Mouse (Mus musculus) embryonic facial prominence, embryonic 10.5 days (tissue): ENCODE data around the gene Zbtb12. TPM values are rescaled to one million over a fixed set of nuclear protein-coding genes. Genes with fewer than 3 reads are reported as not detected.
"Not testable (repeated sequence)": the region's sequence is repeated elsewhere in the genome, so short reads cannot be mapped to it uniquely, and the experiment has no call there.

Experiments used
- DNase-seq: peaks from one replicate; pipeline ENCODE4 v3.0.0-alpha.2; 2017; ENCODE audit warnings: low spot score
- H3K27ac ChIP-seq: fragments of 300-500 bp; sonication (generic); replicated peaks from 2 replicates; pipeline ENCODE4 v1.5.1; 2016; ENCODE audit warnings: mild to moderate bottlenecking
- H3K27me3 ChIP-seq: fragments of 300-500 bp; sonication (generic); replicated peaks from 2 replicates; pipeline ENCODE4 v1.6.1; 2016; ENCODE audit warnings: low read depth, mild to moderate bottlenecking; ENCODE audit not compliant: poor library complexity, severe bottlenecking
- H3K36me3 ChIP-seq: fragments of 300-500 bp; sonication (generic); replicated peaks from 2 replicates; pipeline ENCODE4 v1.6.1; 2016; ENCODE audit warnings: mild to moderate bottlenecking, moderate library complexity
- H3K4me1 ChIP-seq: fragments of 300-500 bp; sonication (generic); 2 replicates; pipeline ENCODE4 v1.6.1; 2016
- H3K4me3 ChIP-seq: fragments of 300-500 bp; sonication (generic); 2 replicates; pipeline ENCODE4 v1.5.1; 2016; ENCODE audit warnings: mild to moderate bottlenecking, moderate library complexity
- H3K9me3 ChIP-seq: fragments of 300-500 bp; sonication (generic); 2 replicates; pipeline ENCODE4 v1.6.1; 2016; ENCODE audit warnings: mild to moderate bottlenecking
- WGBS: fragments of 180-500 bp; shearing (Covaris S2); methylation state at CpG from one replicate; pipeline ENCODE4 v1.1.7; 2016; 5-methylcytosine and 5-hydroxymethylcytosine counted together
- polyA plus RNA-seq: library from polyadenylated mRNA; unstranded; fragments of >200 nt; fragmentation: Nextera tagmentation; extraction: Ambion mirVana; gene quantifications from 2 replicates; pipeline ENCODE4 v1.2.1, GENCODE M21; 2016

Zbtb12 gene
- 4.8 and 6.2 TPM in 2 replicates for polyA plus RNA-seq

GRCm38 (mm10) chr17:34879336-34879879 lies at the start of gene Zbtb12:
Zbtb12 (plus strand) TSS chr17:34879483.
- Histone ChIP-seq H3K4me1 (peaks cover 27% of the 10 kb centered on the region), H3K27me3 (peaks cover 34% of the 10 kb centered on the region), H3K4me3 (no peak within 1 kb of the TSS), H3K36me3 (no peaks in the 10 kb centered on the region), H3K27ac (peak within 1 kb of the TSS; percentile 54), H3K9me3 (no peaks in the 10 kb centered on the region)
- peak; percentile 32 for DNase-seq
- WGBS, result 54% methylated on average over 11 of the region's 11 CpGs

DNA sequence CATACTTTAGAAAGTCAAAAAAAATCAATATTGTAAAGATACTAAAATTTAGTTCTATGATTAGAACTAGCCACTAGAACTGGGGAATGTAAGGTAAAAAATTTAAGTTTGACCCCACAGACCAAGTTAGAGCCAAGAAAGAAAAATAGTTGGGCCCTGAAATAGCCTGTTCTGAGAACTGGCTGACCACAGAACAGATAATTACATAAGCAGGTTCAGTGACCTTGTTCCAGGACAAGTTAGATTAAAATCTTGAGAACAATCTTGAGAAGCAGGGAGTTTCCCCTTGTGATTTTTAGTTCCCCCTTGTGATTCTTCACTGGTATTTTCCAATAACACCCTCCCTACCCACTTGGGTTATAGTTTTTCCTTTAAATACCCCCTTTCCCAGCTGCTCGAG lies 48.5 kb upstream of the Zbtb12 start:
- not testable (repeated sequence) for H3K4me1 ChIP-seq, H3K9me3 ChIP-seq, DNase-seq, H3K27me3 ChIP-seq, H3K4me3 ChIP-seq, H3K27ac ChIP-seq
- WGBS, result 91% methylated on average over 1 of the region's 1 CpGs
- peaks cover 81% of the 10 kb centered on the region for H3K36me3 ChIP-seq

GRCm38 (mm10) chr17:34836155-34836855 lies 43.0 kb upstream of the Zbtb12 start:
- Histone ChIP-seq H3K36me3 (peaks cover 60% of the 10 kb centered on the region), H3K4me1 (peaks cover 27% of the 10 kb centered on the region), H3K27ac (peak overlapping the region; percentile 83), H3K4me3 (peak overlapping the region; percentile 78), H3K9me3 (no peaks in the 10 kb centered on the region), H3K27me3 (no peaks in the 10 kb centered on the region)
- no peak for DNase-seq
- 5% methylated on average over 48 of the region's 48 CpGs for WGBS

- peak within 1 kb of the TSS; percentile 83 for H3K27ac ChIP-seq
- H3K27me3 ChIP-seq, result no peaks in the 10 kb centered on the region
- H3K4me1 ChIP-seq, result peaks cover 27% of the 10 kb centered on the region
- H3K9me3 ChIP-seq, result no peaks in the 10 kb centered on the region
- peak within 1 kb of the TSS; percentile 78 for H3K4me3 ChIP-seq
- WGBS, result under 1% methylated on average over 40 of the region's 40 CpGs
- peaks cover 61% of the 10 kb centered on the region for H3K36me3 ChIP-seq
- DNase-seq, result peak; percentile 97
Observed at GRCm38 (mm10) chr17:34836856-34837221, 42.4 kb upstream of the Zbtb12 start, which contains the start of the genes Stk19 and Dxo. Stk19 (minus strand) TSS chr17:34836945. Dxo (plus strand) TSS chr17:34837019.

GRCm38 (mm10) chr17:34837464-34838324 lies 41.6 kb upstream of the Zbtb12 start:
- no peaks in the 10 kb centered on the region for H3K27me3 ChIP-seq
- WGBS, result 38% methylated on average over 43 of the region's 43 CpGs
- peaks cover 27% of the 10 kb centered on the region for H3K4me1 ChIP-seq
- H3K27ac ChIP-seq, result peak overlapping the region; percentile 83
- H3K9me3 ChIP-seq, result no peaks in the 10 kb centered on the region
- DNase-seq, result peak; percentile 16
- H3K4me3 ChIP-seq, result peak overlapping the region; percentile 78
- H3K36me3 ChIP-seq, result peaks cover 61% of the 10 kb centered on the region

DNA sequence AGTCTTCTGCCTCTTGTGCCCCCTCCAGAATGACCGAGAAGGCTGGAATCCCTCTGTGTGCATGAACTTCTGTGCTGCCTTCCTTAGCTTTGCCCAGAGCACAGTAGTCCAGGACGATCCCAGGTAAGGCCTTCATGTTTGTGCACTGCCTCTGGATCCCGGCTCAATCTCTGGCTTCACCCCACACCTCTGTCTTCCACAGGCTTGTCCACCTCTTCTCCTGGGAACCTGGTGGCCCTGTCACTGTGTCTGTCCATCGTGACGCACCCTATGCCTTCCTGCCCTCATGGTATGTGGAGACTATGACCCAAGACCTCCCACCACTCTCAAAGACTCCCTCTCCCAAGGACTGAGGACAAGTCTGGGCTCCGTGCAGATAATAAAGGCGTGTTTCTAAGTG lies 40.5 kb upstream of the Zbtb12 start:
- H3K36me3 ChIP-seq, result peaks cover 61% of the 10 kb centered on the region

DNA sequence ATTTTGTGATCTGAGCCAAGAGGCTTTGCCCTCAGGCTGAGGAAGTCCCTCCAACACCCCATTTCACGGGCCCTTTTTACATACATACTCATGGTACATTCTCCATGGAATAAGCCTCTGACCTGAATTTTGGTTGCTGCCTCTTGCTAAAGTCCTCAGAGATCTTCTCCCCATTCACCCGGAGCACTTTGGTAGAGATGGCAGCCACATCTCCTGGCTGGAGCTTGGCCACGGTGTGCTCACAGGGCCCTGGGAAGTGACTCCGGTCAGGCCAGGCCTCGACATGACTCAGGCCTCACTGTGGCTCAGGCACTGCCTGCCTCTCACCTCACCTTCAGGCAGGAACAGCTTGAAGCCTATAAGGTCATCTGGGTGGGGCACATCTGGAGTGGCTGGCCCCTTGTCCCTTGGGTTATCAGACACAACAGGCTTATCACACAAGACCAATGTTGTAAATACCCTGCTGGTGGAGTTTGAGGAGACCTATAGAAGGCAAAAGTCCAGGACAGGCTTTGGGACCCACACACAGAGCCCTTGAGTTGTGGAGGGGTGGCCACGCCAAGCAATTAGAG lies 38.5 kb upstream of the Zbtb12 start:
- WGBS, result 87% methylated on average over 6 of the region's 6 CpGs
- no peaks in the 10 kb centered on the region for H3K9me3 ChIP-seq
- peaks cover 23% of the 10 kb centered on the region for H3K4me1 ChIP-seq
- H3K4me3 ChIP-seq, result 0 out of 2 replicates have a peak overlapping the region, but pooled peaks have one; percentile 25
- no peak for DNase-seq
- H3K27me3 ChIP-seq, result no peaks in the 10 kb centered on the region
- H3K27ac ChIP-seq, result no peak overlapping the region
- H3K36me3 ChIP-seq, result peaks cover 80% of the 10 kb centered on the region

More for the DNA sequence above, 40.5 kb upstream of the Zbtb12 start:
- Histone ChIP-seq H3K27ac (no peak overlapping the region), H3K4me3 (peak overlapping the region; percentile 78), H3K27me3 (no peaks in the 10 kb centered on the region), H3K4me1 (peaks cover 27% of the 10 kb centered on the region), H3K9me3 (no peaks in the 10 kb centered on the region)
- DNase-seq, result no peak
- 89% methylated on average over 7 of the region's 7 CpGs for WGBS

GRCm38 (mm10) chr17:34844884-34845283 lies 34.4 kb upstream of the Zbtb12 start:
- no peaks in the 10 kb centered on the region for H3K9me3 ChIP-seq
- H3K27me3 ChIP-seq, result no peaks in the 10 kb centered on the region
- peaks cover 84% of the 10 kb centered on the region for H3K36me3 ChIP-seq
- no peak overlapping the region for H3K27ac ChIP-seq
- H3K4me1 ChIP-seq, result peaks cover 8% of the 10 kb centered on the region
- H3K4me3 ChIP-seq, result no peak overlapping the region; the same call in 1 of the 2 replicates
- 93% methylated on average over 13 of the region's 13 CpGs for WGBS
- no peak for DNase-seq

GRCm38 (mm10) chr17:34847192-34847591 lies 32.1 kb upstream of the Zbtb12 start:
- Histone ChIP-seq H3K27ac (no peak overlapping the region), H3K27me3 (no peaks in the 10 kb centered on the region), H3K4me3 (no peak overlapping the region), H3K9me3 (no peaks in the 10 kb centered on the region), H3K4me1 (peaks cover 23% of the 10 kb centered on the region), H3K36me3 (peaks cover 65% of the 10 kb centered on the region)
- no peak for DNase-seq
- WGBS, result 89% methylated on average over 6 of the region's 6 CpGs

DNA sequence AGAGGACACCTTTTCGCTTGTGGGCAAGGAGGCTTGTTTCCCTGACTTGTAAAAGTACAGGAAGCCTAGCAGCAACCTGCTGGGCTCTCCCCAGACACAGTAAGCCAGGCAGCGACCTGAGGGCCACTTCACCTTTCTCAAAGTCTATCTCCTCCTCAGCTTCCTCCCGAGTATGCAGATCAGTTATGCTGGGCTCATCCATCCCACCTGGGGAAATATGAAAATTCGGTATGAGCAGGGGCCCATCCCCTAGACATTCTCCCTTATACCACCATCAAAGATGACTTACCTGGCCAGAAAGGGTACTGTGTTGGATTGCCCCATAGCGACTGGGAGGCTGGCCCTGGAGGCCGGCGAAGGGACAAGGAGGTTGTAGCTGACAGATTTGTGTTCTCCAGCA lies 31.7 kb upstream of the Zbtb12 start:
- H3K27ac ChIP-seq, result no peak overlapping the region
- H3K36me3 ChIP-seq, result peaks cover 65% of the 10 kb centered on the region
- H3K4me3 ChIP-seq, result no peak overlapping the region
- DNase-seq, result no peak
- WGBS, result 94% methylated on average over 7 of the region's 7 CpGs
- peaks cover 27% of the 10 kb centered on the region for H3K4me1 ChIP-seq
- no peaks in the 10 kb centered on the region for H3K27me3 ChIP-seq
- H3K9me3 ChIP-seq, result no peaks in the 10 kb centered on the region

DNA sequence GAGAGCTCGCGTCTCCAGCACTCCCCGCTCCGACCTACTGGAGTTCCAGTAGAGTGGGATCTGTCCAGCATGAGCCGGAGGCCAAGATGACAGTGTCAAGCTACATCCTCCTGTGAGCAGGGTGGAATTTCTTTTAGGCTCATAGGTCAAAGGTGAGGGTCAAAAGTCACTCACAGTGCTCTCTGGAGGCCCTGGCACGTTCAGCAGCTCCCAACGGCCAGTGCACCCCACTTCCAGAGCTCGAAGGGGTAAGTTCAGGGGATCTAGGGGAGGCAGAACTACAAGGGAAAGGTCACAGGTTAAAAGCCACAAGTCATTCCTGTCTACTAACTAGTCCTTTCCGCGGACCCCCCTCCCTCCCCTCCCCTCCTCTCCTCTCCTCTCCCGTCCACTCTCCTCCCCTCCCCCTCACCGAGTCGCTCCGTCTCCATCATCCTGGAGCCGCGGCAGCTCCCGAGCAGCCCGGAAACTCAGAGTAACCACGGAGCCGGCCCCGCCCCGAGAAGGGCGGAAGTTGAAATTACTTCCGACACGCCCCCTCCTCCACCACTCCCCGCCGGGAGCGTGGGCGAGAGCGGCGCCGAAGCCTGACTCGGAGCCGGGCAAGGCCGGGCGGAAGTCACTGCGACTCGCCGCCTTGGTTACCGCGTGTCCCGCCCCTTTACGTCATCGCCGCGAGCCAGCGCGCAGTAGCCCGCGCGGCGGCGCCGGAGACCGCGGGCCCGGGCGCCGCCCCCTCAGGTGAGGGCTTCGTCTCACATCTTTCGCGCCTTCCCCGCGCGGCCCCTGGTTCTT lies 29.4 kb upstream of the Zbtb12 start, which contains the start of the genes Skiv2l and Nelfe:
Gene Skiv2l (minus strand): TSS at position 489 of the 795 bp plus-strand sequence.
Gene Nelfe (plus strand): TSS at position 670 of the 795 bp plus-strand sequence.
- H3K4me3 ChIP-seq, result peak within 1 kb of the TSS; percentile 93
- H3K4me1 ChIP-seq, result peaks cover 32% of the 10 kb centered on the region
- DNase-seq, result peak; percentile 99
- peak within 1 kb of the TSS; percentile 91 for H3K27ac ChIP-seq
- no peaks in the 10 kb centered on the region for H3K9me3 ChIP-seq
- under 1% methylated on average over 65 of the region's 65 CpGs for WGBS
- H3K36me3 ChIP-seq, result peaks cover 65% of the 10 kb centered on the region
- no peaks in the 10 kb centered on the region for H3K27me3 ChIP-seq
